Mouse (Mus musculus) adrenal gland, postnatal 4 days (tissue): Measurements from ENCODE around the gene Bcap29. TPM values are rescaled to one million over a fixed set of nuclear protein-coding genes. Genes with fewer than 3 reads are reported as not detected.
A peak's percentile ranks its signal among the peaks of the same experiment; 100 is the strongest.
"Not testable (repeated sequence)": the region's sequence is repeated elsewhere in the genome, so short reads cannot be mapped to it uniquely, and the experiment has no call there.

Experiments
- DNase-seq, 2 experiments: peaks; one replicate each; pipeline ENCODE4 v3.0.0; 2021 to 2022; ENCODE audit warnings: low spot score in 2 of 2, mixed read lengths in 2 of 2
- long read RNA-seq, 2 experiments: library from polyadenylated mRNA; stranded (forward); transcript quantifications; one replicate each; pipeline ENCODE4 v2.0.0; 2021
- total RNA-seq, 2 experiments: library from RNA; stranded (reverse); gene quantifications; 2 replicates each; pipeline ENCODE4 v1.2.3; 2021

The Bcap29 gene
- 10 to 100 TPM; 32.5 to 33.0 TPM for total RNA-seq
- long read RNA-seq, experiment 1, full-length matches to known transcripts, result 23 of 28 reads
- long read RNA-seq, experiment 1, partial matches to known transcripts, result 2 of 28 reads
- long read RNA-seq, experiment 1, other reads (novel, unspliced or antisense), result 3 of 28 reads
- long read RNA-seq, experiment 2, full-length matches to known transcripts, result 61 of 70 reads
- long read RNA-seq, experiment 2, partial matches to known transcripts, result 4 of 70 reads
- long read RNA-seq, experiment 2, other reads (novel, unspliced or antisense), result 5 of 70 reads

DNA sequence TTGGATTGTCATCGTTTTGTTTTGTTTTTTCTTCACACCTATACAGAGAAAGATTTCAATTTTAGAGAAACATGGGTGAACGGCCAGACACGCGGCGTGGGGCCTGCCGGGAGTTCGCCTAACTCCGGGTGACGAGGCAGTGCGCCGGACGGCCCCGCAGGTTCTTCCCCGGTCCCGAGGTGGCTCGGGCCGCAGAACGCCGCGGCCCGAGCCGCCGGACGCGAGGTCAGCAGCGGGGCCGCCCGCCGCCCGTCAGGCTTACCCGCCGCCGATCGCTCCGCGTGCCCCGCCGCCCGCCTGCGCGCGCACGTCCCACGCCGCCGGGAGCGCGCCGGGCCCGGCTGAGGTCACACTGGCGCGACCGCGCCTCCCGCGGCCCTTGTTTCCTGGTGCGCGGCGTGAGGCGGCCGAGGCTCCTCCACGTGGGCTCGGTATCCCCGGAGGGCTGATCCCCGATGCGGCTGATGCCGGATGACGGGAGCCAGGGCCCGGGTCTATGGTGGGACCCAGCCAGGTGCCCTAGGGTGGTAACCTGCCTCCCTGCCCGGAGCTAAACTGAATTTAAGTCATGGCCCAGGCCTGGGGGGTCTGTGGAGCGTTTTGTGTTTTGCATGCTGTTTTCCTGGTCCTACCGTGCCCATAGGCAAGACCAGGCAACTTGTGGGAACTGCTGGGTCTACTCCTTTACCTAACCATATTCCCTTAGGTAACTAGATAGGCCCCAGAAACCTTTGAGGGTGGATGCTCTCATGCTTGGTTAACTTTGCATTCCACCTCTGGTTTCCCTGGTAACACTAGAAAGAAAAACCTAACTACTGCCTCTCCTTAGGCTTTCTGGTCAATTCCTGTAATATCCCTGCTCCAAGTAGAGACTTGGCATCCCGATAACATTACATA lies at the start of gene Bcap29:
Gene Bcap29, minus strand, starts transcription at position 316 of the 897 bp plus-strand sequence.
- DNase-seq, result peak; percentile 43 to 56

GRCm38 (mm10) chr12:31667187-31667586 lies 32.7 kb upstream of the Bcap29 start:
- no peak for DNase-seq

GRCm38 (mm10) chr12:31665999-31666398 lies 31.5 kb upstream of the Bcap29 start:
- no peak for DNase-seq

DNA sequence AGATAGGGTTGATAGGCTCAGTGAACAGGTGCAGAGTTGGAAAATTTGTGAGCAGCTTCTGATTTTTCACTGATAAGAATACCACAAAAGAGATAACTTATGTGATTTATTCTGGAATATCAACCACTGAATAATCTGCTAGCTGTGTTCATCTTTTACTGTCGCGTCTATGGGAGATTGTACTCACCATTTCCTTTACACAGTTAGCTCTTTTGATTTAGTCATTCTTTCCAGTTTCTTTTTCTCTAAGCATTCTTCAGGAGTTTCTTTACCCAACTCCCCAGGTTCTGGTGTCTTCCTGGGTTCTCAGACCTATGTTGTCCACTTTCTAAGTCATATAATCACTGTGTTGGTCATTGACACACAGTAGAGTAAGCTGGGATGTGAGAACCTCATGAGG lies 22.4 kb upstream of the Bcap29 start:
- DNase-seq, result no peak

GRCm38 (mm10) chr12:31654965-31655477 lies 20.6 kb upstream of the Bcap29 start:
- no peak for DNase-seq

DNA sequence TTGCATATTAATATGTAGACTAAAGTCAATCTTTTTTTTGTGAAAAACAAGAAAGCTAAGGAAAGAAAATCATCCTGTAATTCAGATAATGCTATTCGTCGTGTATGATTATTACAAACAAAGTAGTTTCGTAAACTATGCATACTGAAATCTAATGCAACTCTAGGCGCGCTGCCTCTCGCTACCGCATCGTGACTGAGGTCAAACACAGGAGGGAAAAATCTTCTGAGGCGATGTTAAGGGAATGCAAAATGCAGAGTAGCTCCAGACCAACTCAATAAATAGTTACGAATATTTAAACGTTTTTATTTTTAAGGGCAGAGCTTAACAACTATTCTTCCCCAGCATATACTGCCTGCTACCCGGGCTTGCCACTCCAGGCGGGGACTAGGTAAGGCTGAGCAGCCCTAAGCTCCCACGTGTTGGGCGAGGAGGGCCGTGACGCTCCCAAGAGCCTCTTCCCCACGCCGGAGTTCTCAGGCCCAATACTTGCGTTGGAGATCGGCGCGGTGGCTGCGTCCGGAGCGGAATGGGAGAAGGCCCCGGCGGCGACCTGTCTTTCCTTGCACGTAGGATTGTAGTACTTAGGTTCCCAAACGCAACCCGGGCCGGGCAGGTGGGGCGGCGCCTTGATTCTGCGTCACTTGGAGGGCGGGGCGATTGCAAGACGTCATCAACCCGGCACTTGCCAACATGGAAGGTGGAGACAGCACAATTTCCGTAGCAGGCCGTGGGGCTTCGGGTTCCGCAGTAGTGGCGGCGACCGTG lies 19.9 kb upstream of the Bcap29 start, which contains the start of the genes Dus4l and Cog5:
Gene Dus4l, minus strand, starts transcription at position 630 of the 768 bp plus-strand sequence.
Gene Cog5, plus strand, starts transcription at position 673 of the 768 bp plus-strand sequence.
- peak; percentile 90 to 93 for DNase-seq

DNA sequence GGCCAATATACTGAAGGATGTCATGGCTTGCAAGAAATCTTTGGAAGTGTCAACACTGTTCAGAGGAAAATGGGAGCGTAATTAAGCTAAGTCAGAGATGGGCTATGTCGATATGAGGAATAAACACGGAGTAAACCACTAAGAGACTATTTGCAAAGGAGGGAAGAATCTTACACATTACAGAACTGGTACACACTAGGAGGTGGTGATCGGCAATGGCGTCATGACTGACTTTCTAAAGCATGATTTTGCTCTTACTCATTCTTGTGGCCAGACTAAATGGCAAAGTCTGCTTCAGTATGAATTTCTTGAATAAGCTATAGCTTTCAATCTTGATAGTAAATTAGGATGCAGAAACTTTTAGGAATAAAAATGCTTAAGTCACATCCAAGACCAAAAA lies 19.2 kb upstream of the Bcap29 start:
- no peak for DNase-seq

- DNase-seq, result no peak
Measured at GRCm38 (mm10) chr12:31635240-31635607, 766 bp upstream of the Bcap29 start.

DNA sequence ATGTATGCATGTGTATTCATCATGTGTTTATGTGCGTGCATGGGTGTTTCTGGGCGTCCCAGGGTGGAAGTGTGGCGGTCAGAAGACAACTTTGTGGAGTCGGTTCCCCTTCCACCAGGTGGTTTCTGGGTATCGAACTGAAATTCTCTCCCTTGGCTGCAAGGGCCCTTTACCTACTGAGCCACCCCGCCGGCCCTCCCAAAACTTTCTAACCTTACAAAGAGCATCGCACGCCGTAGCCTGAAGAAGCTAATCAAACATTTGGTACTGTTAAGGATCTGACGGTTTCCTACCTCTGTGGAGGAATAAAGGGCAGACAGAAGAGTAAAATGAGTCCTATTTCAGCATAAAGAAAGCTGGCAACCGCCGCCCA lies 502 bp downstream of the Bcap29 start:
- no peak for DNase-seq

DNA sequence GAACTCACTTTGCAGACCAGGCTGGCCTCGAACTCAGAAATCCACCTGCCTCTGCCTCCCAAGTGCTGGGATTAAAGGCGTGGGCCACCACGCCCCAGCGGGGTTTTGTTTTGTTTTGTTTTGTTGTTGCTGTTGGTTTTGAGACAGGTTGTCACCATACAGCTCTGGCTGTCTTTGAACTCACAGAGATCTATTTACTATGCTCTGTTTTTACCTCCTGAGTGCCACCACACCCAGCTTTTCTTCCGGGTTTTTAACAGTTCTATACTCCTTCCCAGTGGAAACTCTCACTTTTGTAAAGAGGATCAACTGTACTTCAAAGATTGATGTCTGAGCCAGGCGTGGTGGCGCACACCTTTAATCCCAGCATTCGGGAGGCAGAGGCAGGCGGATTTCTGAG lies 6.1 kb downstream of the Bcap29 start:
- not testable (repeated sequence) for DNase-seq

GRCm38 (mm10) chr12:31625016-31625415 lies 9.4 kb downstream of the Bcap29 start:
- DNase-seq, result no peak

DNA sequence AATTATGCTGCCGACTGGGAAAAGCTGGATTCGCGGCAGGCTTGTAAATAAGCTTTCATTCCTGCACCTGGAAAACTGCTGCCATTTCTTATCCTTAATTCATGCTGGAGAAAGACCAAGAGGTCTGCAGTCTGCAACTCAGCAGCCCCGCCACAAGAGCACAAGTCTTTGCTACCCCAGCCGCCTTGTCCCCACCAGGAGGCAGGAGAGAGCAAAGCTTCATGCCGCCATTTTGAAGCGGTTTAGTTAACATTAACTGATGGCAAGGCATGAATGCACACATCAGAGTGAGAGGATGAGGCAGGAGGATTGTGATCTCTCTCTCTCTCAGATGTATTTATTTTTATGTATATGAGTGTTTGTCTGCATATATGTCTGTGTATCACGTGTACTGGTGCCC lies 14.4 kb downstream of the Bcap29 start:
- DNase-seq, result no peak

DNA sequence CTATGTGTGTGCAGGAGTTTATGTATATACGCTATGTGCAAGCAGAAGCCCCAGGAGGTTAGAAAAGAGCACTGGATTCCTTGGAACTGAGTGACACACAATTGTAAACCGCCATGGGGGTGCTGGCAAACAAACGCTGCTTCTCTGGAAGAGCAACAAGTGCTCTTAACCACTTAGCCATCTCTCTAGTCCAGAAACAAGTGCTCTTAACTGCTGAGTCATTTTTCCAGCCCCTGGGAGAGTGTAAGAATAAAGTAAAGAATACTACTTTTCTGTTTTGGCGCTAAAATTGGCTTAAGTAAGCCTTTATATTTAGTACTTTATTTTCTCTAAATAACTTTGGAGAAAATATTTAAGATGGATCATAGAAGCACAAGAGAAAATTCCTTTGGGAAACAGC lies 21.1 kb downstream of the Bcap29 start:
- no peak for DNase-seq

DNA sequence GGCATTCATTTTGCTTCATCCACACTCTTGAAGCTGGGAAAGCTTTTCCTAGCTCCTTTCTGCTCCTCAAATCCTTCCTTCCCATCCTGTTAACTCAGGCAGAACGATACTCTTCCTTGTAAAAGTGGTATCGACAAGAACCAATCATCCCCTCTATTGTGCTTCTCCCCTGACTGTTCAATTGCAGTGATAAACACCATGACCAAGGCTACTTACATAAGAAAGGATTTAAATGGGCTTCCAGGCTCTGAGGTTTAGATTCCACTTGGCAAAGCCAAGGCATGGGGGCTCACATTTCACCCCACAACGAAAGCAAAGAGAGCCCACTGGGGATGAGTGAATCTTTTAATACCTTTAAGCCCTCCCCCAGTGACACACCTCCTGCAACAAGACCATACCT lies 26.3 kb downstream of the Bcap29 start:
- no peak for DNase-seq

- DNase-seq, result no peak
Measured at GRCm38 (mm10) chr12:31604894-31605293, 29.6 kb downstream of the Bcap29 start.

- DNase-seq, result no peak
Measured at GRCm38 (mm10) chr12:31603586-31603985, 30.9 kb downstream of the Bcap29 start.

GRCm38 (mm10) chr12:31594296-31594695 lies 40.2 kb downstream of the Bcap29 start:
- no peak for DNase-seq

DNA sequence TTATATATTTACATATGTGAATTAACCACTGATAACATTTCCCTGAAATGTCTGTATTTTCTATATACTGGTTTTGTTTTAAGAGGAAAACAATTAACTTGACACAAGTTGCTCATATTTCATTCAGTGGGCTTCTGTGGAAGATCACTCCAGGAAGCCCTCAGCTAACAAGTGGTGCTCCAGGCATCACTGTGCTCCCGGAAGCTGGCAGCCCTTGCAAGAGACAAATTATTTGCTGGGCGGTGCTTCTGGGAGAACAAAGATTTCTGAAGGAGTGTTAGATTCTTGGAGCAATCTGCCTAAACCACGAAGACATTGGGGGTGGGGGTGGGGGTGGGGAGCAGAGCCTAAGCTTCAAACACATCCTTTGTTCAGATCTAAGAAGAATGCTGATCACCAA lies 42.4 kb downstream of the Bcap29 start:
- DNase-seq, result no peak

GRCm38 (mm10) chr12:31583726-31584125 lies 50.7 kb downstream of the Bcap29 start:
- DNase-seq, result no peak

- no peak for DNase-seq
Measured at GRCm38 (mm10) chr12:31582081-31582480, 52.4 kb downstream of the Bcap29 start.

- no peak for DNase-seq
Measured at GRCm38 (mm10) chr12:31581319-31581810, 53.1 kb downstream of the Bcap29 start.
